Mouse (Mus musculus) forebrain, embryonic 14.5 days (tissue): ENCODE results near the gene Fam172a. TPM values are rescaled to one million over a fixed set of nuclear protein-coding genes. Genes with fewer than 3 reads are reported as not detected.
A peak's percentile ranks its signal among the peaks of the same experiment; 100 is the strongest.

Experiments used
- ATAC-seq: fragments of 200-750 bp; cut with Nextera tagmentation; 2 replicates; pipeline ENCODE4 v1.8.0; 2017; ENCODE audit warnings: mild to moderate bottlenecking, moderate library complexity
- DNase-seq: peaks from one replicate; pipeline ENCODE4 v3.0.0-alpha.2; 2015; ENCODE audit warnings: low spot score
- H3K27ac ChIP-seq: fragments of 300-500 bp; sonication (generic); 2 replicates; pipeline ENCODE4 v1.5.1; 2014; ENCODE audit warnings: low read depth, mild to moderate bottlenecking, control low read depth, low read length, moderate library complexity
- H3K27me3 ChIP-seq: fragments of 300-500 bp; sonication (generic); replicated peaks from 2 replicates; pipeline ENCODE4 v1.6.1; 2014; ENCODE audit warnings: low read length, control low read depth, mixed read lengths; ENCODE audit not compliant: control insufficient read depth, insufficient read depth
- H3K36me3 ChIP-seq: fragments of 300-500 bp; sonication (generic); 2 replicates; pipeline ENCODE4 v1.6.1; 2014; ENCODE audit warnings: low read length, control low read depth; ENCODE audit not compliant: control insufficient read depth, insufficient read depth
- H3K4me1 ChIP-seq: fragments of 300-500 bp; sonication (generic); 2 replicates; pipeline ENCODE4 v1.6.1; 2014; ENCODE audit warnings: antibody characterized with exemption, low read length, control low read depth; ENCODE audit not compliant: control insufficient read depth, insufficient read depth
- H3K4me2 ChIP-seq: fragments of 300-500 bp; sonication (generic); 2 replicates; pipeline ENCODE4 v1.6.1; 2014; ENCODE audit warnings: mild to moderate bottlenecking, control low read depth, low read length
- H3K4me3 ChIP-seq: fragments of 300-500 bp; sonication (generic); 2 replicates; pipeline ENCODE4 v1.5.1; 2014; ENCODE audit warnings: low read depth, low read length, control low read depth
- H3K9ac ChIP-seq: fragments of 300-500 bp; sonication (generic); 2 replicates; pipeline ENCODE4 v1.6.1; 2014; ENCODE audit warnings: mild to moderate bottlenecking, low read length, control low read depth, moderate library complexity
- H3K9me3 ChIP-seq: fragments of 300-500 bp; sonication (generic); replicated peaks from 2 replicates; pipeline ENCODE4 v1.6.1; 2016; ENCODE audit warnings: low read length, control low read depth, mixed read lengths; ENCODE audit not compliant: control insufficient read depth
- WGBS: fragments of 180-500 bp; shearing (Covaris S2); extraction: QIAGEN DNeasy Blood & Tissue Kit; methylation state at CpG from one replicate; pipeline ENCODE4 v1.1.7; 2014; 5-methylcytosine and 5-hydroxymethylcytosine counted together
- polyA plus RNA-seq: library from polyadenylated mRNA; unstranded; fragments of >200 nt; fragmentation: Nextera tagmentation; extraction: Ambion mirVana; gene quantifications from 2 replicates; pipeline ENCODE4 v1.2.1, GENCODE M21; 2014

Fam172a gene
- polyA plus RNA-seq, 1 experiment from 2014 or later = 49.5 TPM

DNA sequence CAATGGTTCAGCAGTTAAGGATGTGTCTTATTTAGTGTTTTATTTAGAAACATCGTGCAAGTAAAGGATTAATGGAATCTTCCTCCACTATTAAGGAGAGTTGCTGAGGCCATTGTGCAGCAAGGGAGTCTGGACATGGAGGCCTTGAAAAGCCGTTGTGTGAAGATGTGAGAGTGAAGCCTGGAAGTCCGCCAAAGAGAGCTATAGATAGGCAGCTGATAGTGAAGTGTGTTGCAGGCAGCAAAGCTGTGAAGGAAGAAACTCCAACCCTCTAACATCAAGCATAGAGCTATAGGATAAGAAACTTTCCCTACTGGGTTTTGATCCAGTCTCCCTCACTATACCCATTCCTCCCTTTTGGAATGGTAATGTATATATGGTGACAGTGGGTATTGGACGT, 385.9 kb downstream of the Fam172a start:
- H3K36me3 ChIP-seq = no peaks in the 10 kb centered on the region
- H3K4me2 ChIP-seq = no peak overlapping the region
- DNase-seq (no peak), ATAC-seq (no peak)
- H3K4me1 ChIP-seq = no peaks in the 10 kb centered on the region
- H3K9me3 ChIP-seq = no peaks in the 10 kb centered on the region
- no peak overlapping the region for H3K9ac ChIP-seq
- H3K27me3 ChIP-seq = no peaks in the 10 kb centered on the region
- 86% methylated on average over 4 of the region's 4 CpGs for WGBS
- no peak overlapping the region for H3K27ac ChIP-seq
- no peak overlapping the region for H3K4me3 ChIP-seq

DNA sequence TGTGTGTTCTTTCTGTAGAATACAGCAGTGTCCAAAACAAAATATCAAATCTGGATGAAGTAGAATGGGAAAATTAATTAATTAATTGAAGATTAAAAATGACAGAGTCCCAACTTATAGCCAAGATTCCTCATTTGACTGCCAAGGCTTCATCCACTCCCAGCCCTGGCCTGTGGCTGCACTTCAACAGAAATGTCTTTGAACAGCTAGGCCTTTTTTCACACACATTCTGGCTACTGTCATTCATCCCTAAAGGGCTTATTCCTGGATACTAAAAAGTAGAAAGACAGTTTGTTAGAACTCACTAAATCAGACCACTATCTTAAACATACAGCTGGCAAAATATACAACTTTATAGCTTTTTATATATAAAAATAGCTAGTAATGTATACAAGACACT, 388.9 kb downstream of the Fam172a start:
- DNase-seq = no peak
- no peaks in the 10 kb centered on the region for H3K4me1 ChIP-seq
- no peak overlapping the region for H3K9ac ChIP-seq
- ATAC-seq = no peak
- no peaks in the 10 kb centered on the region for H3K27me3 ChIP-seq
- H3K4me2 ChIP-seq = no peak overlapping the region
- no peak overlapping the region for H3K27ac ChIP-seq
- H3K9me3 ChIP-seq = no peaks in the 10 kb centered on the region
- H3K4me3 ChIP-seq = no peak overlapping the region
- no peaks in the 10 kb centered on the region for H3K36me3 ChIP-seq

DNA sequence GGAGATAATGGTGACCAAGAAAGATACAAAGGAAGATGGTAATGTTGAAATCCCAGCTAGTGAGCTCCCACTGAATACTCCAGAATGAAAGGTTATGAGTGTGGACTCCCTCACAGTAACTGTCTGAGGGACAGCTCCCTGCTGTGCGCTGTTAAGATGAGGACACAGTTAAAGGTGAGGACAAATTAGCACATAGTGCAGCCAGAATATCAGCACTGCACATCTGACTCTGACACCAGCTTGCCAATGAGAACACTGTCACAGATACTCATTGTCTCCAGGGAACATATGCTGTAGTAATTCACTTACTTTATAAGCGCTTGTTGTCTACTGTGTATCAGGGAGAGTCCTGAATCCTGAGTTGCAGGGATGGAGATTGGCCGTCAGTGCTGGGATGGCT, 390.1 kb downstream of the Fam172a start:
- Histone ChIP-seq H3K27me3 (no peaks in the 10 kb centered on the region), H3K9me3 (no peaks in the 10 kb centered on the region), H3K4me2 (no peak overlapping the region), H3K4me3 (no peak overlapping the region), H3K36me3 (no peaks in the 10 kb centered on the region), H3K9ac (no peak overlapping the region), H3K4me1 (no peaks in the 10 kb centered on the region), H3K27ac (no peak overlapping the region)
- WGBS = 73% methylated on average over 3 of the region's 3 CpGs
- DNase-seq = no peak
- ATAC-seq = peak; percentile 66; the same call in 1 of the 2 replicates

DNA sequence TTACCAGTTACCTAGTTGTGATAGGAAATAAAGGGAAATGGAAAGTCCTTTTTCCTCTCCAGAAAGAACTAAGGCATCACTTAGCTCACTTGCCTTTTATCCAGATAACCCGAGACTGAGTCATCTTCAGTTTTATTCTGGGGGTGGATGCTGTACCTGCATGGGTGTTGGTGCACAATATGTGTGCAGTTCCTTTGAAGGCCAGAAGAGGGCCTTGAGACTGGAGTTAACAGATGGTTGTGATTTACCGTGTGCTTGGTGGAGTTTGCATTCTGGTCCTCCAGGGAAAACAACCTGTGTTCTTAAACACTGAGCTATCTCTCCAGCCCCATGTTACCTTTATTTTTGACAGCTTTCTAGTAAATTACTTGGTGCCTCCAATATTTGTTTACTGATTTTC, 392.5 kb downstream of the Fam172a start:
- WGBS = 79% methylated on average over 2 of the region's 2 CpGs
- no peak for ATAC-seq
- H3K4me3 ChIP-seq = no peak overlapping the region
- no peaks in the 10 kb centered on the region for H3K9me3 ChIP-seq
- H3K27me3 ChIP-seq = no peaks in the 10 kb centered on the region
- H3K27ac ChIP-seq = no peak overlapping the region
- peaks cover under 1% of the 10 kb centered on the region; the same call in 1 of the 2 replicates for H3K4me1 ChIP-seq
- no peak overlapping the region for H3K4me2 ChIP-seq
- no peaks in the 10 kb centered on the region for H3K36me3 ChIP-seq
- no peak overlapping the region for H3K9ac ChIP-seq
- no peak for DNase-seq

DNA sequence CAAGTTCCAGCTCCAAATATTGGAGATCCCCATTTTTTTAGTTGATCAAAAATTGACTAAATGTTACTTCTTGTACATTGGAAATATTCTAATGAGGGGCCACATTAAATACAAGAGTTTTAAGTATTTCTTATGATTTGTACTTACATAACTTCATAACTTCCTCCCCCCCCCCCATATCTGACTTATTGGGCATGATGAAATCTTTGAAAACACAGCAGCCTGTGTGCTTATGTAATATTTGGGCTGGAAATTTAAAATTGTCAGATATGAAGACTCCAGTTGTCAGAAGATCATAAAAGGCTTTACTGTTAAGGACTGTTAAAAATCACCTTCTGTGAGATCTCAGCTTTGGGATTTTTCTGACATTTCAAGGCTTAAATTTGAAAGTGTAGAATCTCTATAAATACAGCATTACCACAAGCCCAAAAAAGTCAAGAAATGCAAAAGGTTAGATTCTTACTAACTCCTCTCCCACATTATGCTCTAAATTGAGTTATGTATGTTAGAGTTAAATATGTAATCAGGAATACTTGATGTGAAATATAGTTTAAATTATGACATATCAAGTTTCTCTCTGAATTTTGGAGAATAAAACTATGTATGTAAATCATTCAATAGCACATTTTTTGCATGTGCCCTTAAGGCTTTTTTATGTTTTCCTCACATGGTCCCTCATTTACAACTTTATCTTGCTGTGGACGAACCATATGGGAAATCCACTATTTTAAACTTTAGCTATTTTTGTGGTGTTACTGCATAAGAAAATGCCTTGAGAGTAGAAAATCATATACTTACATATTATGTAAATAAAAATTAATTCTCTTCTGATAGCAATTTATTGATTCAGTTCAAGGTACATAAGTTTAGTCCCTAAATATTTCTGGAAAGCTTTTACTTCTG, 393.5 kb downstream of the Fam172a start:
- no peak for DNase-seq
- Histone ChIP-seq H3K27me3 (no peaks in the 10 kb centered on the region), H3K9ac (no peak overlapping the region), H3K27ac (no peak overlapping the region), H3K4me1 (peaks cover 9% of the 10 kb centered on the region), H3K4me2 (no peak overlapping the region), H3K9me3 (no peaks in the 10 kb centered on the region), H3K36me3 (no peaks in the 10 kb centered on the region), H3K4me3 (no peak overlapping the region)
- 96% methylated on average over 1 of the region's 1 CpGs for WGBS
- no peak for ATAC-seq

DNA sequence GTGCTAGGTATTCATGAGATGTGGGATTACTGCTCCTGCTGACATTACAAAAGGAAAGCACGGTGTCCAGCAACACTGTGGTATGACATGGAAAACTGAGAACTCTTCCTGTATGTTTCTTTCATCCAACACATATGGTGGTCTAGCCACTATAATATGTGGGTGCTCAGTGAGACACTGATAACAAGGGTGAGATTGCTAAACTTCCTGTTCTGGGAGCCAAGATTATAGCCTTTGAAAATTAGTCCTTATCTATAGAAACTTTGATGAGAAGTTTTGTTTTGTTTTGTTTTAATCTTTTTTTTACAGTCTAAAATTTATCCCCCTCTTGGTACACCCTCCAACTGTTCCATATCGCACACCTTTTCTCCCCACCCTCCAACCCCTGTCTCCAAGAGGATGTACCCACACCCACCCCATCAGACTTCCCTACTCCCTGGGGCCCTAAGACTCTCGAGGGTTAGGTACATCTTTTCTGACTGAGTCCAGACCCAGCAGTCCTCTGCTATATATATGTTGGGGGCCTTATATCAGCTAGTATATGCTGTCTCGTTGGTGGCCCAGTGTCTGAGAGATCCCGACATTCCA, 397.1 kb downstream of the Fam172a start:
- peaks cover 14% of the 10 kb centered on the region for H3K4me1 ChIP-seq
- no peaks in the 10 kb centered on the region for H3K36me3 ChIP-seq
- no peak overlapping the region for H3K9ac ChIP-seq
- 80% methylated on average over 5 of the region's 5 CpGs for WGBS
- DNase-seq = no peak
- H3K4me3 ChIP-seq = no peak overlapping the region
- no peak overlapping the region for H3K27ac ChIP-seq
- no peak for ATAC-seq
- no peak overlapping the region for H3K4me2 ChIP-seq
- no peaks in the 10 kb centered on the region for H3K27me3 ChIP-seq
- H3K9me3 ChIP-seq = no peaks in the 10 kb centered on the region

DNA sequence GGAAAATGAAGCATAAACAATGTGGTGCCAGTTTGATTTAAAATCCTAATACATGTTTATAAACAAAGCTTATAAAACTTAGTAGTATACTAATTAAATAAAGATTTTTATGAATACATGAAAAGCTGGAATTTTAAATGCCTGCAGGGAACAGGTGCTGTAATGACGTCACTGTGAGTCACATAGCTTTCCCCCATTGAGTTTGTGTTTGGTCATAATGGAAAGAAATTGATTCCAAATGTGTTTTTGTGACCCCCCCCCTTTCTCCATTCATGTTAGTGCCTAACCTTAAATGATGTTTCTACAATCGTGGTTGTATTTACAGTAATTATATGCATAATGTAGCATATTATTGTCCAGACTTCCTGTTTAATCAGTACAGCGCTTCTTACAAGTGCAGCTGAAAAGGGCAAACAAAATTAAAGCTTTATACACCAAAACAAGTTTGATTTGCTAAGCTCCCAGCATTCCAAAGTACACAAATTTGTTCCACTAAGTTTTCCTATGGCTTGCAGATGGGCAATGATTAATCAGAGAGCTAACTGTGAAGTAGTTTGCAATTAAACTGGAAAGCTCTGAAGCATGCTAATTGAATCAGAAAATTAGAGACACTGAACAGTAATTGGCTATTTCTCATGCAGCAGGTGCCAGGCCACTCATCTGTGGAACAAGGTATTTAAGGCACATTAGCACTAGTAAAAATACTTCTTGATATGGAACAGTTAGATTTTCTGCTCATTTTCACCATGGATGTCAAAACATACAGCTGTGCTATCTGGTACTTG, 398.1 kb downstream of the Fam172a start:
- peak; percentile 85 for DNase-seq
- no peaks in the 10 kb centered on the region for H3K9me3 ChIP-seq
- peaks cover 14% of the 10 kb centered on the region for H3K4me1 ChIP-seq
- no peak overlapping the region; the same call in 1 of the 2 replicates for H3K27ac ChIP-seq
- H3K9ac ChIP-seq = no peak overlapping the region
- peak; percentile 90 for ATAC-seq
- WGBS = 9% methylated on average over 3 of the region's 3 CpGs
- H3K36me3 ChIP-seq = no peaks in the 10 kb centered on the region
- no peaks in the 10 kb centered on the region for H3K27me3 ChIP-seq
- H3K4me2 ChIP-seq = peak overlapping the region; percentile 22; the same call in 1 of the 2 replicates
- no peak overlapping the region for H3K4me3 ChIP-seq

DNA sequence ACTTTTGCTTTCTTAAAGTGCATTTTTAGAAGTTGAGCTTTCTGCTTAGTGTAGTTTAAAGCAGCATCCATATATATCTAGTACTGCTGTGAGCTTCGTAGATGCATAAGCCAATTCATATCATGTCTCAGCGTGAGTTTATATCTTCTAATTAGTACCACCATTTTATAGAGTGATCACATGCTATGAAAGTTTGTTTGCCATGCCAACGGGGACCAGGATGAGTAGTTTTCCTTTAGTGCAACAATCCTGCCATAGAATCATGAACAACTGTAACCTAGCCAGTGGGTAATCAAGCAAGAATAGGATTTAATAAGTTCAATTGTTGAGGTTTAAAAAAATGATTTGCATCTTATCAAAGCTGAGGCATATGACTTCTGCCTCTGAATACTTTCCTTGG, 398.8 kb downstream of the Fam172a start:
- no peak overlapping the region; the same call in 1 of the 2 replicates for H3K27ac ChIP-seq
- H3K4me2 ChIP-seq = peak overlapping the region; percentile 22; the same call in 1 of the 2 replicates
- no peak overlapping the region for H3K9ac ChIP-seq
- DNase-seq (no peak), ATAC-seq (peak; percentile 27; the same call in 1 of the 2 replicates)
- no peaks in the 10 kb centered on the region for H3K27me3 ChIP-seq
- H3K4me3 ChIP-seq = no peak overlapping the region
- 33% methylated on average over 3 of the region's 3 CpGs for WGBS
- peaks cover 14% of the 10 kb centered on the region for H3K4me1 ChIP-seq
- no peaks in the 10 kb centered on the region for H3K36me3 ChIP-seq
- no peaks in the 10 kb centered on the region for H3K9me3 ChIP-seq
